ENCODE assay signal across 9 mouse cellular contexts in the genomic region with DNA sequence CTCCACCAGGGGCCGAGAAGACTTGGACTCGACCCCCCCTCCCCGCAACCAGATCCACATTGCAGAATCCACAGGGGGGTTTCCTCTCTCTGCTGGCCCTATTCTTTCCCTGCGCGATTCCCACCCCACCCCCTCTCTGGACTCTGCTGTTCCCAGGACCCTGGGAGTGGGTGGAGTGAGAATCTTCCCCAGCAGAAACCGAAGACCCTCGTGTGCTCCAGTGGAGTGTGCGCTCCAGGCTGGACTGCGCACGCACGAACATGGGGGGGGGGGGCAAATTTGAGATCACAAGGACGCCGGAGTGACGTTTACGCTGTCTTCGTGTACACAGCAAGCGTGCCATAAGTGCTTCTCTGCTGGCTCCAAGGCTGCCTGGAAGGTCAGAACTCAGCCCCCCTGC. TPM values are rescaled to one million over a fixed set of nuclear protein-coding genes. Genes with fewer than 3 reads are reported as not detected.
DNase-seq lines count a peak whose midpoint lies in the region; ATAC-seq and TF ChIP-seq lines count a peak whose summit lies in the region.
"Had no signal": no experiment of that assay in that cellular context is flagged by ENCODE, and none has a peak within 500 bp of the region (broad histone marks: within the 10 kb centered on the region; RNA-seq: fewer than 3 reads in every experiment).

No protein-coding gene starts in this region.

- no peak overlapping the region for H3K9ac ChIP-seq in liver, embryonic 11.5 days (ENCODE audit: low read depth, low read length)

- H3K27me3 ChIP-seq in liver, embryonic 11.5 days (replicated peaks; ENCODE audit: control insufficient read depth, insufficient read depth, low read length): peaks cover 74% of the 10 kb centered on the region
- peaks cover 85% of the 10 kb centered on the region for H3K27me3 ChIP-seq in limb, embryonic 10.5 days (ENCODE audit: low read depth, poor library complexity, severe bottlenecking)
- no peaks in the 10 kb centered on the region for H3K27me3 ChIP-seq in splenic B cell, adult 2 months (ENCODE audit: control insufficient read depth, insufficient read depth, low read length, poor library complexity, severe bottlenecking)

- no peak for ATAC-seq in liver, embryonic 11.5 days (replicated peaks; ENCODE audit: low FRiP score)

- H3K4me3 ChIP-seq in liver, embryonic 11.5 days (ENCODE audit: low read depth, low read length): peak overlapping the region; percentile 35; the same call in 1 of the 2 replicates
- H3K4me3 ChIP-seq in embryonic fibroblast, embryonic 13.5 days (ENCODE audit: insufficient read depth, low read length): no peak overlapping the region
- peak overlapping the region; percentile 58 for H3K4me3 ChIP-seq in limb, embryonic 10.5 days
- H3K4me3 ChIP-seq: erythroblast, embryonic 14.5 days had no signal

- TF ChIP-seq CTCF in embryonic fibroblast, embryonic 13.5 days (IDR thresholded peaks at IDR 0.05; ENCODE audit: borderline replicate concordance, insufficient read depth, low read length): no peak

- peaks cover 76% of the 10 kb centered on the region for H3K4me1 ChIP-seq in liver, embryonic 11.5 days (replicated peaks; ENCODE audit: control insufficient read depth, insufficient read depth, low read length)
- H3K4me1 ChIP-seq in embryonic fibroblast, embryonic 13.5 days (ENCODE audit: control insufficient read depth, insufficient read depth, low read length): peaks cover 36% of the 10 kb centered on the region
- peaks cover 97% of the 10 kb centered on the region for H3K4me1 ChIP-seq in limb, embryonic 10.5 days

- no peaks in the 10 kb centered on the region for H3K9me3 ChIP-seq in liver, embryonic 11.5 days (ENCODE audit: control insufficient read depth, low read length)
- H3K9me3 ChIP-seq in limb, embryonic 10.5 days (replicated peaks): no peaks in the 10 kb centered on the region

- WGBS in liver, embryonic 11.5 days: 13% methylated on average over 15 of the region's 17 CpGs
- 9% methylated on average over 17 of the region's 17 CpGs for WGBS in limb, embryonic 10.5 days

- no peak overlapping the region for H3K27ac ChIP-seq in liver, embryonic 11.5 days (ENCODE audit: low read depth, low read length)
- H3K27ac ChIP-seq in embryonic fibroblast, embryonic 13.5 days (ENCODE audit: insufficient read depth, low read length): peak overlapping the region; percentile 36
- H3K27ac ChIP-seq in limb, embryonic 10.5 days: peak overlapping the region; percentile 92

- TF ChIP-seq POLR2A in embryonic fibroblast, embryonic 13.5 days (IDR thresholded peaks at IDR 0.05; ENCODE audit: low read depth, low read length): no peak

- no peak for DNase-seq in liver, embryonic 11.5 days (ENCODE audit: low spot score)
- DNase-seq in liver (no peak), MN1 (ENCODE audit: low spot score) (no peak)
- DNase-seq in limb, embryonic 10.5 days (ENCODE audit: low spot score): peak; percentile 45
- DNase-seq in splenic B cell, adult 2 months (ENCODE audit: low read depth, low spot score): peak; percentile 30
- DNase-seq in yolk sac, embryonic 10.5 days (ENCODE audit: low spot score): no peak
- DNase-seq: right cerebral cortex, postnatal 14 days had no signal

- peak overlapping the region; percentile 65 for H3K4me2 ChIP-seq in liver, embryonic 11.5 days

- H3K36me3 ChIP-seq in liver, embryonic 11.5 days (ENCODE audit: control insufficient read depth, insufficient read depth, low read length): no peaks in the 10 kb centered on the region
- no peaks in the 10 kb centered on the region for H3K36me3 ChIP-seq in limb, embryonic 10.5 days
- H3K36me3 ChIP-seq in splenic B cell, adult 2 months (ENCODE audit: control insufficient read depth, insufficient read depth, low read length, poor library complexity, severe bottlenecking): peaks cover 2% of the 10 kb centered on the region; the same call in 1 of the 2 replicates

RNA-seq across cellular contexts. Expression of a gene that starts 5.8 kb away (rescaled TPM):
- polyA plus RNA-seq in liver, embryonic 11.5 days (2014; fragmentation: Nextera tagmentation; extraction: Ambion mirVana): 4.0 and 5.0 TPM in 2 replicates
- polyA plus RNA-seq in embryonic fibroblast, embryonic 13.5 days (2011; ENCODE audit: insufficient read length, low read depth, missing spikeins): 38.3 and 45.7 TPM in 2 replicates
- polyA plus RNA-seq in limb, embryonic 10.5 days (2016; fragmentation: Nextera tagmentation; extraction: Ambion mirVana): 4.5 and 9.8 TPM in 2 replicates

RNA-seq across cellular contexts. Expression of a gene that starts 17.7 kb away (rescaled TPM):
- 16.2 and 18.2 TPM in 2 replicates for polyA plus RNA-seq in liver, embryonic 11.5 days (2014; fragmentation: Nextera tagmentation; extraction: Ambion mirVana)
- 14.1 and 14.7 TPM in 2 replicates for polyA plus RNA-seq in embryonic fibroblast, embryonic 13.5 days (2011; ENCODE audit: insufficient read length, low read depth, missing spikeins)
- polyA plus RNA-seq in limb, embryonic 10.5 days (2016; fragmentation: Nextera tagmentation; extraction: Ambion mirVana): 85.0 and 85.4 TPM in 2 replicates

RNA-seq across cellular contexts. Expression of a gene that starts 34.9 kb away (rescaled TPM):
- polyA plus RNA-seq in liver, embryonic 11.5 days (2014; fragmentation: Nextera tagmentation; extraction: Ambion mirVana): 396 and 445 TPM in 2 replicates
- 75.8 and 89.2 TPM in 2 replicates for polyA plus RNA-seq in embryonic fibroblast, embryonic 13.5 days (2011; ENCODE audit: insufficient read length, low read depth, missing spikeins)
- polyA plus RNA-seq in limb, embryonic 10.5 days (2016; fragmentation: Nextera tagmentation; extraction: Ambion mirVana): 342 and 401 TPM in 2 replicates

Comparison
In these comparisons a context has a peak if more than half of its experiments do, and no peak if none do; other contexts are left out.
1. DNase-seq: peak in limb, embryonic 10.5 days (single experiment) and splenic B cell, adult 2 months (single experiment); none in liver, embryonic 11.5 days (single experiment), liver (single experiment), yolk sac, embryonic 10.5 days (single experiment) and MN1 (single experiment).